Mouse (Mus musculus) hindbrain, embryonic 15.5 days (tissue): Measurements from ENCODE around the gene Spats2l. TPM values are rescaled to one million over a fixed set of nuclear protein-coding genes. Genes with fewer than 3 reads are reported as not detected.

ENCODE experiments used
- ATAC-seq: fragments of 200-750 bp; cut with Nextera tagmentation; 2 replicates; pipeline ENCODE4 v1.8.0; 2017; ENCODE audit warnings: low read depth, moderate number of reproducible peaks, moderate TSS enrichment; ENCODE audit not compliant: low FRiP score
- H3K27ac ChIP-seq: fragments of 300-500 bp; sonication (generic); replicated peaks from 2 replicates; pipeline ENCODE4 v1.5.1; 2015; ENCODE audit warnings: mild to moderate bottlenecking, inconsistent platforms
- H3K27me3 ChIP-seq: fragments of 300-500 bp; sonication (generic); 2 replicates; pipeline ENCODE4 v1.6.1; 2015; ENCODE audit warnings: control low read depth, inconsistent platforms
- H3K36me3 ChIP-seq: fragments of 300-500 bp; sonication (generic); 2 replicates; pipeline ENCODE4 v1.6.1; 2015; ENCODE audit warnings: control low read depth, inconsistent platforms
- H3K4me1 ChIP-seq: fragments of 300-500 bp; sonication (generic); replicated peaks from 2 replicates; pipeline ENCODE4 v1.6.1; 2015; ENCODE audit warnings: control low read depth, inconsistent platforms
- H3K4me2 ChIP-seq: fragments of 300-500 bp; sonication (generic); 2 replicates; pipeline ENCODE4 v1.6.1; 2015; ENCODE audit warnings: moderate library complexity, mild to moderate bottlenecking, inconsistent platforms
- H3K4me3 ChIP-seq: fragments of 300-500 bp; sonication (generic); 2 replicates; pipeline ENCODE4 v1.5.1; 2015; ENCODE audit warnings: mild to moderate bottlenecking, inconsistent platforms
- H3K9ac ChIP-seq: fragments of 300-500 bp; sonication (generic); 2 replicates; pipeline ENCODE4 v1.6.1; 2015; ENCODE audit warnings: inconsistent platforms
- H3K9me3 ChIP-seq: fragments of 300-500 bp; sonication (generic); 2 replicates; pipeline ENCODE4 v1.6.1; 2016; ENCODE audit warnings: control low read depth, inconsistent platforms
- WGBS: fragments of 180-500 bp; shearing (Covaris S2); methylation state at CpG from one replicate; pipeline ENCODE4 v1.1.7; 2015; 5-methylcytosine and 5-hydroxymethylcytosine counted together
- polyA plus RNA-seq: library from polyadenylated mRNA; unstranded; fragments of >200 nt; fragmentation: Nextera tagmentation; extraction: Ambion mirVana; gene quantifications from 2 replicates; pipeline ENCODE4 v1.2.1, GENCODE M21; 2015

Gene Spats2l
- polyA plus RNA-seq, 1 experiment from 2014 or later: 79.5 TPM

DNA sequence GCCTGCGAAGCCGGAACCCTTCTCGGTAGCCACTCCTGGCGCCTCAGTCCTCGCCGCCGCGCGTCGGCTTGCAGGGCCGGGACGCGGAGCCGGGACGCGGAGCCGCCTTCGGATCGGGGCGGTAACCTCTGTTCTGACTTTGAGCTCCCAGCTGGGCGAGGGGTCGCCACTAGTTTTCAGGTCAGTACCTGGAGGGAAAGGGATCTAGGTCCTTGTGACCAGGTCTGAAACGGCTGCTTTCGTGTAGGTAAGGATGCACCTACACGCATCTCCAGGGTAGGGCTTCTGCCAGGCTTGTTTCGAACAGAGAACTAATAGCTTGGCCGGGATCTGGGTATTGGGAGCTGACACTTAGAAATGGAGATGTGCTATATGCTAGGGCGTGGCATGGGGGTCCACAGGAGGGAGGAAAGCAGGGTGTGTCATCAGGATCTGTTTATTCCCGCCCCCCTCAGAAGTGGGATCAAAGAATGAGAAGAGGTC, 222.2 kb downstream of the Spats2l start:
- H3K36me3 ChIP-seq: no peaks in the 10 kb centered on the region
- H3K27me3 ChIP-seq: no peaks in the 10 kb centered on the region
- under 1% methylated on average over 29 of the region's 29 CpGs for WGBS
- no peak; the same call in 1 of the 2 replicates for ATAC-seq
- peak overlapping the region; percentile 85 for H3K4me2 ChIP-seq
- peak overlapping the region; percentile 78 for H3K4me3 ChIP-seq
- peaks cover 13% of the 10 kb centered on the region for H3K4me1 ChIP-seq
- no peaks in the 10 kb centered on the region for H3K9me3 ChIP-seq
- no peak overlapping the region for H3K27ac ChIP-seq
- H3K9ac ChIP-seq: peak overlapping the region; percentile 63

Other genes with a start within 250 kb of the Spats2l start
- gene Sgo2a, start 221.8 kb downstream of the Spats2l start, polyA plus RNA-seq: 3.8 and 5.0 TPM in 2 replicates
- gene Kctd18, start 244.8 kb downstream of the Spats2l start, polyA plus RNA-seq: 24.3 and 25.5 TPM in 2 replicates